Mouse (Mus musculus) stomach, embryonic 14.5 days (tissue): ENCODE data around the gene Birc5. TPM values are rescaled to one million over a fixed set of nuclear protein-coding genes. Genes with fewer than 3 reads are reported as not detected.

Experiments
- ATAC-seq: fragments of 200-750 bp; cut with Nextera tagmentation; 2 replicates; pipeline ENCODE4 v1.8.0; 2017; ENCODE audit warnings: low read depth, moderate TSS enrichment; ENCODE audit not compliant: insufficient number of reproducible peaks, insufficient read depth, low FRiP score
- H3K27ac ChIP-seq: fragments of 300-500 bp; sonication (generic); 2 replicates; pipeline ENCODE4 v1.5.1; 2014; ENCODE audit warnings: mild to moderate bottlenecking, low read length, moderate library complexity, mixed read lengths
- H3K27me3 ChIP-seq: fragments of 300-500 bp; sonication (generic); 2 replicates; pipeline ENCODE4 v1.6.1; 2014; ENCODE audit warnings: low read length, control low read depth, mixed read lengths; ENCODE audit not compliant: control insufficient read depth, insufficient read depth
- H3K36me3 ChIP-seq: fragments of 300-500 bp; sonication (generic); 2 replicates; pipeline ENCODE4 v1.6.1; 2014; ENCODE audit warnings: mild to moderate bottlenecking, control low read depth, low read length, moderate library complexity, mixed read lengths; ENCODE audit not compliant: control insufficient read depth, insufficient read depth
- H3K4me1 ChIP-seq: fragments of 300-500 bp; sonication (generic); 2 replicates; pipeline ENCODE4 v1.6.1; 2014; ENCODE audit warnings: low read length, control low read depth, mixed read lengths; ENCODE audit not compliant: control insufficient read depth, insufficient read depth
- H3K4me2 ChIP-seq: fragments of 300-500 bp; sonication (generic); replicated peaks from 2 replicates; pipeline ENCODE4 v1.6.1; 2014; ENCODE audit warnings: low read depth, low read length, control low read depth
- H3K4me3 ChIP-seq: fragments of 300-500 bp; sonication (generic); 2 replicates; pipeline ENCODE4 v1.5.1; 2014; ENCODE audit warnings: low read depth, low read length, control low read depth
- H3K9ac ChIP-seq: fragments of 300-500 bp; sonication (generic); replicated peaks from 2 replicates; pipeline ENCODE4 v1.6.1; 2014; ENCODE audit warnings: low read depth, mild to moderate bottlenecking, control low read depth, low read length, moderate library complexity, mixed read lengths
- H3K9me3 ChIP-seq: fragments of 300-500 bp; sonication (generic); 2 replicates; pipeline ENCODE4 v1.6.1; 2016; ENCODE audit warnings: low read depth, low read length, control low read depth; ENCODE audit not compliant: control insufficient read depth
- WGBS: fragments of 180-500 bp; shearing (Covaris S2); extraction: QIAGEN DNeasy Blood & Tissue Kit; methylation state at CpG from one replicate; pipeline ENCODE4 v1.1.7; 2014; 5-methylcytosine and 5-hydroxymethylcytosine counted together
- polyA plus RNA-seq: library from polyadenylated mRNA; unstranded; fragments of >200 nt; fragmentation: Nextera tagmentation; extraction: Ambion mirVana; gene quantifications from 2 replicates; pipeline ENCODE4 v1.2.1, GENCODE M21; 2014

Birc5 gene
- polyA plus RNA-seq, 1 experiment from 2014 or later: 307 TPM

- Histone ChIP-seq H3K9ac (no peak overlapping the region), H3K36me3 (no peaks in the 10 kb centered on the region), H3K4me3 (no peak overlapping the region), H3K9me3 (no peaks in the 10 kb centered on the region), H3K4me1 (peaks cover 5% of the 10 kb centered on the region; the same call in 1 of the 2 replicates), H3K27ac (no peak overlapping the region), H3K4me2 (no peak overlapping the region), H3K27me3 (peaks cover 10% of the 10 kb centered on the region; the same call in 1 of the 2 replicates)
- ATAC-seq: no peak
- WGBS: 61% methylated on average over 2 of the region's 2 CpGs
These were observed 15.8 kb downstream of the Birc5 start for GRCm38 (mm10) chr11:117864805-117865204.

GRCm38 (mm10) chr11:117865988-117866387, 16.9 kb downstream of the Birc5 start:
- no peak overlapping the region for H3K4me3 ChIP-seq
- H3K36me3 ChIP-seq: no peaks in the 10 kb centered on the region
- H3K27me3 ChIP-seq: peaks cover 3% of the 10 kb centered on the region; the same call in 1 of the 2 replicates
- H3K4me2 ChIP-seq: no peak overlapping the region
- no peak overlapping the region for H3K9ac ChIP-seq
- WGBS: 42% methylated on average over 6 of the region's 6 CpGs
- no peaks in the 10 kb centered on the region for H3K9me3 ChIP-seq
- H3K4me1 ChIP-seq: peaks cover 8% of the 10 kb centered on the region; the same call in 1 of the 2 replicates
- no peak for ATAC-seq
- no peak overlapping the region for H3K27ac ChIP-seq

GRCm38 (mm10) chr11:117870688-117871365, 21.8 kb downstream of the Birc5 start:
- Histone ChIP-seq H3K4me1 (peaks cover 7% of the 10 kb centered on the region; the same call in 1 of the 2 replicates), H3K36me3 (no peaks in the 10 kb centered on the region), H3K27me3 (no peaks in the 10 kb centered on the region), H3K27ac (no peak overlapping the region), H3K4me3 (no peak overlapping the region), H3K9me3 (no peaks in the 10 kb centered on the region), H3K4me2 (peak overlapping the region; percentile 12; the same call in 1 of the 2 replicates), H3K9ac (no peak overlapping the region)
- peak; percentile 12; the same call in 1 of the 2 replicates for ATAC-seq
- WGBS: 34% methylated on average over 12 of the region's 12 CpGs

GRCm38 (mm10) chr11:117871376-117871775, 22.3 kb downstream of the Birc5 start:
- Histone ChIP-seq H3K9me3 (no peaks in the 10 kb centered on the region), H3K4me2 (no peak overlapping the region), H3K9ac (no peak overlapping the region), H3K36me3 (no peaks in the 10 kb centered on the region), H3K27me3 (no peaks in the 10 kb centered on the region), H3K4me1 (0 out of 2 replicates have a peak, but pooled peaks cover 7% of the 10 kb centered on the region), H3K4me3 (no peak overlapping the region), H3K27ac (no peak overlapping the region)
- no peak for ATAC-seq
- WGBS: 78% methylated on average over 5 of the region's 5 CpGs

GRCm38 (mm10) chr11:117871911-117872584, 23.0 kb downstream of the Birc5 start:
- Histone ChIP-seq H3K9ac (no peak overlapping the region), H3K27me3 (no peaks in the 10 kb centered on the region), H3K4me1 (0 out of 2 replicates have a peak, but pooled peaks cover 7% of the 10 kb centered on the region), H3K36me3 (no peaks in the 10 kb centered on the region), H3K27ac (no peak overlapping the region), H3K4me3 (no peak overlapping the region), H3K9me3 (no peaks in the 10 kb centered on the region), H3K4me2 (0 out of 2 replicates have a peak overlapping the region, but pooled peaks have one; percentile 87)
- no peak for ATAC-seq
- WGBS: 61% methylated on average over 12 of the region's 12 CpGs

- H3K27me3 ChIP-seq: no peaks in the 10 kb centered on the region
- H3K4me2 ChIP-seq: peak within 1 kb of the TSS; percentile 87
- WGBS: 1% methylated on average over 51 of the region's 51 CpGs
- no peak within 1 kb of the TSS for H3K27ac ChIP-seq
- peak; percentile 61 for ATAC-seq
- H3K4me1 ChIP-seq: peaks cover 11% of the 10 kb centered on the region; the same call in 1 of the 2 replicates
- peak within 1 kb of the TSS; percentile 77 for H3K4me3 ChIP-seq
- H3K9ac ChIP-seq: peak within 1 kb of the TSS; percentile 61
- H3K36me3 ChIP-seq: no peaks in the 10 kb centered on the region
- H3K9me3 ChIP-seq: no peaks in the 10 kb centered on the region
These were observed 24.0 kb downstream of the Birc5 start, which contains the start of gene Tha1 for GRCm38 (mm10) chr11:117872861-117873608. TSS of gene Tha1 (minus strand) at chr11:117873481.

- H3K4me1 ChIP-seq: peaks cover 23% of the 10 kb centered on the region
- ATAC-seq: no peak
- H3K4me2 ChIP-seq: no peak overlapping the region
- 59% methylated on average over 4 of the region's 4 CpGs for WGBS
- H3K27ac ChIP-seq: no peak overlapping the region
- H3K4me3 ChIP-seq: no peak overlapping the region
- no peaks in the 10 kb centered on the region for H3K9me3 ChIP-seq
- no peak overlapping the region for H3K9ac ChIP-seq
- H3K36me3 ChIP-seq: no peaks in the 10 kb centered on the region
- H3K27me3 ChIP-seq: no peaks in the 10 kb centered on the region
These were observed 25.4 kb downstream of the Birc5 start for GRCm38 (mm10) chr11:117874419-117874818.

- WGBS: 30% methylated on average over 6 of the region's 6 CpGs
- Histone ChIP-seq H3K9ac (no peak overlapping the region), H3K27ac (no peak overlapping the region), H3K4me2 (no peak overlapping the region), H3K36me3 (no peaks in the 10 kb centered on the region), H3K4me1 (peaks cover 22% of the 10 kb centered on the region), H3K27me3 (no peaks in the 10 kb centered on the region), H3K9me3 (no peaks in the 10 kb centered on the region), H3K4me3 (no peak overlapping the region)
- ATAC-seq: no peak
These were observed 26.6 kb downstream of the Birc5 start for GRCm38 (mm10) chr11:117875681-117876080.
